Mouse (Mus musculus): ENCODE measurements around the gene Ugt1a7c.
A peak's percentile ranks its signal among the peaks of the same experiment; 100 is the strongest.

The Ugt1a7c gene

GRCm38 (mm10) chr1:88262255-88262654 lies 167.4 kb downstream of the Ugt1a7c start:
- peak; percentile 85 for DNase-seq (ENCODE audit: low spot score)

- DNase-seq (ENCODE audit: low spot score): peak; percentile 52
These were observed 168.1 kb downstream of the Ugt1a7c start for GRCm38 (mm10) chr1:88262961-88263360.

- DNase-seq (ENCODE audit: low spot score): peak; percentile 50
These were observed 168.9 kb downstream of the Ugt1a7c start for GRCm38 (mm10) chr1:88263778-88264177.

- DNase-seq (ENCODE audit: low spot score): peak; percentile 65
These were observed 169.5 kb downstream of the Ugt1a7c start for GRCm38 (mm10) chr1:88264237-88264868.

GRCm38 (mm10) chr1:88264869-88265240 lies 170.0 kb downstream of the Ugt1a7c start:
- DNase-seq (ENCODE audit: low spot score): peak; percentile 78

GRCm38 (mm10) chr1:88266123-88266522 lies 171.3 kb downstream of the Ugt1a7c start:
- DNase-seq (ENCODE audit: low spot score): no peak

- peak; percentile 4 for DNase-seq (ENCODE audit: low spot score)
These were observed 172.6 kb downstream of the Ugt1a7c start for GRCm38 (mm10) chr1:88267489-88267888.

GRCm38 (mm10) chr1:88268070-88268469 lies 173.2 kb downstream of the Ugt1a7c start:
- DNase-seq (ENCODE audit: low spot score): no peak

Data from ovary, postnatal 36 days (tissue).